Mouse (Mus musculus): Measurements from ENCODE around the gene Dhx57. TPM values are rescaled to one million over a fixed set of nuclear protein-coding genes. Genes with fewer than 3 reads are reported as not detected.

The Dhx57 gene
- total and polyA plus RNA-seq, 3 experiments: 3.4 to 6.8 TPM; not detected in 1

GRCm38 (mm10) chr17:80291148-80291547 lies 872 bp upstream of the Dhx57 start (continued):
- no peak for TF ChIP-seq E2F4 (IDR thresholded peaks at IDR 0.05; ENCODE audit: borderline replicate concordance, low read depth, low read length)
- peak; percentile 94 for TF ChIP-seq SIN3A (IDR thresholded peaks at IDR 0.05; ENCODE audit: low read length)
- TF ChIP-seq TBP (IDR thresholded peaks at IDR 0.05; ENCODE audit: low read depth, low read length): no peak
- 0 out of 2 replicates have a peak, but pooled peaks have one; percentile 23 for TF ChIP-seq MAFK (IDR thresholded peaks at IDR 0.05; ENCODE audit: borderline replicate concordance, low read depth, low read length)
- TF ChIP-seq ZNF384 (IDR thresholded peaks at IDR 0.05; ENCODE audit: low read depth, low read length): peak; percentile 88
- TF ChIP-seq ZC3H11A (IDR thresholded peaks at IDR 0.05; ENCODE audit: low read depth, low read length): peak; percentile 82
- TF ChIP-seq GABPA (IDR thresholded peaks at IDR 0.05; ENCODE audit: low read depth, low read length): no peak
- TF ChIP-seq NELFE (IDR thresholded peaks at IDR 0.05; ENCODE audit: low read depth, low read length): no peak
- peak; percentile 65 for TF ChIP-seq HCFC1 (IDR thresholded peaks at IDR 0.05; ENCODE audit: low read depth, low read length)
- no peak for TF ChIP-seq CHD2 (IDR thresholded peaks at IDR 0.05; ENCODE audit: low read length)
- TF ChIP-seq BHLHE40 (IDR thresholded peaks at IDR 0.05; ENCODE audit: borderline replicate concordance, low read depth, low read length): peak; percentile 22; the same call in 1 of the 2 replicates
- TF ChIP-seq MXI1 (IDR thresholded peaks at IDR 0.05; ENCODE audit: low read depth, low read length): peak; percentile 77
- TF ChIP-seq TCF12 (IDR thresholded peaks at IDR 0.05; ENCODE audit: low read depth, low read length): 0 out of 2 replicates have a peak, but pooled peaks have one; percentile 34
- TF ChIP-seq NRF1 (IDR thresholded peaks at IDR 0.05; ENCODE audit: insufficient read depth, low read depth, low read length, poor library complexity, severe bottlenecking): no peak
- TF ChIP-seq KAT2A (conservative IDR thresholded peaks at IDR 0.05; ENCODE audit: low read depth, low read length): 0 out of 2 replicates have a peak, but pooled peaks have one; percentile 25
- peak; percentile 88 for TF ChIP-seq MAZ (IDR thresholded peaks at IDR 0.05; ENCODE audit: low read depth, low read length)
- TF ChIP-seq SMC3 (IDR thresholded peaks at IDR 0.05; ENCODE audit: low read depth, low read length): peak; percentile 88
- peak; percentile 82 for TF ChIP-seq RAD21 (IDR thresholded peaks at IDR 0.05; ENCODE audit: low read depth, low read length)
- TF ChIP-seq ETS1 (IDR thresholded peaks at IDR 0.05; ENCODE audit: low read depth, low read length): 0 out of 2 replicates have a peak, but pooled peaks have one; percentile 27
- TF ChIP-seq POLR2AphosphoS5 (IDR thresholded peaks at IDR 0.05; ENCODE audit: borderline replicate concordance, low read depth, low read length): no peak

DNA sequence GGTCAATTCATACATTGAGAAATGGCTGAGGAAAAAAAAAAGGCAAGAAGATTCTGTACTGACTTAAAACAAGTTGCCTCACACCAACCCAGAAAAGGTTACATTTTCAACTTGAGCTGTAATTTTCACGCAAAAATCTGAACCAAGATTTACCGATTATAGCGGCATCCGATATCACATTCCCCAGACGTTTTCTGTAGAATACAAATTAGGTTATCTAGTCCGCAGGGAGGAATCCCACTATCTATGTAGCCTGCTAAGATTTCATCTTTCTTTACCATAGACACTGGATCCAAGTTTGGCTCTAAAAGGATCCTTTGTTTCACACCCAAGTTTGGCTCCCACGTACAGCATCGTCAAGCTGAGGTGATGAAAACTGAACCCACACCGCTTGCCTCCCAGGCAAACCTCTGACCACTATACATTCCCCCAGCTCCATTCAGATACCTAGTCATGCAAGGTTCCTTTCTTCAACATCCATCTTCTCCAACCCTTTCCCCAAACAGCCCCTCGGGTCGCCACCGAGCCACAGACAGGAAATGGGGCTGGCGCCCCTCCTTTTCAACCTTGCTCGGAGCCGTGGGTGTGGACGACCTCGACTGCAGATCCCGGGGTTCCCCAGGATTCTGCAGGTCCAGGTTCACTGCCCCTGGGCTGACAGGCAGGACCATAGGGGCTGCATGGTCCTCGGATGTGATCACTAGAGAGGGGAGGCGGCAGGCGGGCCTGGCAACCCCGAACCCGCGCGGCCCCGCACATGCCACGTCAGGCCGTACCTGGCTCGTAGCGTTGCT lies 799 bp downstream of the Dhx57 start:
- H3K9me3 ChIP-seq (replicated peaks; ENCODE audit: insufficient read depth, low read length): no peaks in the 10 kb centered on the region
- H3K79me2 ChIP-seq (ENCODE audit: control insufficient read depth, insufficient read depth, low read length, poor library complexity): peaks cover 4% of the 10 kb centered on the region; the same call in 1 of the 2 replicates
- peak overlapping the region; percentile 71 for H3K9ac ChIP-seq (ENCODE audit: control insufficient read depth, low read depth, low read length, poor library complexity, severe bottlenecking)
- TF ChIP-seq RCOR1 (IDR thresholded peaks at IDR 0.05; ENCODE audit: low read depth, low read length): peak; percentile 76
- TF ChIP-seq GATA1 (IDR thresholded peaks at IDR 0.05; ENCODE audit: low read depth, low read length): peak; percentile 52
- no peak for TF ChIP-seq ZC3H11A (IDR thresholded peaks at IDR 0.05; ENCODE audit: low read depth, low read length)
- TF ChIP-seq CHD1 (IDR thresholded peaks at IDR 0.05; ENCODE audit: low read depth, low read length): 0 out of 2 replicates have a peak, but pooled peaks have one; percentile 22
- TF ChIP-seq TCF12 (IDR thresholded peaks at IDR 0.05; ENCODE audit: low read depth, low read length): 0 out of 2 replicates have a peak, but pooled peaks have one; percentile 20
- TF ChIP-seq ETS1 (IDR thresholded peaks at IDR 0.05; ENCODE audit: low read depth, low read length): no peak
- peak; percentile 21 to 29; a peak in 2 of 4 replicates for TF ChIP-seq EP300 (IDR thresholded peaks at IDR 0.05; ENCODE audit: low read depth in 1 of 2, low read length in 2 of 2)
- H3K36me3 ChIP-seq (ENCODE audit: control insufficient read depth in 1 of 2, insufficient read depth in 2 of 2, low read length in 2 of 2): peaks cover 0 to 14% of the 10 kb centered on the region in 2 experiments; a peak in 2 of 4 replicates
- H3K4me3 ChIP-seq (ENCODE audit: control insufficient read depth in 1 of 2, insufficient read depth in 1 of 2, low read depth in 2 of 2, low read length in 2 of 2): peak overlapping the region; percentile 71 to 95
- 0 out of 2 replicates have a peak overlapping the region, but pooled peaks have one; percentile 5 for H3K27ac ChIP-seq (ENCODE audit: control insufficient read depth, low read depth, low read length)
- no peaks in the 10 kb centered on the region for H3K27me3 ChIP-seq (ENCODE audit: control insufficient read depth in 1 of 2, insufficient read depth in 2 of 2, low read length in 2 of 2)
- H3K4me1 ChIP-seq (ENCODE audit: control insufficient read depth in 1 of 2, insufficient read depth in 2 of 2, low read length in 2 of 2): peaks cover 5 to 14% of the 10 kb centered on the region in 2 experiments
- DNase-seq (ENCODE audit: low read depth, low spot score): no peak
